Mouse (Mus musculus) heart, embryonic 10.5 days (tissue): ENCODE results near the gene Impdh2. TPM values are rescaled to one million over a fixed set of nuclear protein-coding genes. Genes with fewer than 3 reads are reported as not detected.
A peak's percentile ranks its signal among the peaks of the same experiment; 100 is the strongest.

Source experiments
- DNase-seq: peaks from one replicate; pipeline ENCODE4 v3.0.0-alpha.2; 2017; ENCODE audit warnings: low spot score
- H3K27ac ChIP-seq: fragments of 300-500 bp; sonication (generic); 2 replicates; pipeline ENCODE4 v1.5.1; 2016; ENCODE audit warnings: mild to moderate bottlenecking
- H3K27me3 ChIP-seq: fragments of 300-500 bp; sonication (generic); 2 replicates; pipeline ENCODE4 v1.6.1; 2016; ENCODE audit warnings: mild to moderate bottlenecking; ENCODE audit not compliant: poor library complexity, insufficient read depth, severe bottlenecking
- H3K36me3 ChIP-seq: fragments of 300-500 bp; sonication (generic); 2 replicates; pipeline ENCODE4 v1.6.1; 2016; ENCODE audit warnings: mild to moderate bottlenecking, moderate library complexity
- H3K4me1 ChIP-seq: fragments of 300-500 bp; sonication (generic); 2 replicates; pipeline ENCODE4 v1.6.1; 2016; ENCODE audit warnings: mild to moderate bottlenecking
- H3K4me3 ChIP-seq: fragments of 300-500 bp; sonication (generic); 2 replicates; pipeline ENCODE4 v1.5.1; 2016; ENCODE audit warnings: mild to moderate bottlenecking, moderate library complexity
- H3K9me3 ChIP-seq: fragments of 300-500 bp; sonication (generic); 2 replicates; pipeline ENCODE4 v1.6.1; 2016; ENCODE audit warnings: mild to moderate bottlenecking, moderate library complexity
- WGBS: fragments of 180-500 bp; shearing (Covaris S2); methylation state at CpG from one replicate; pipeline ENCODE4 v1.1.7; 2016; 5-methylcytosine and 5-hydroxymethylcytosine counted together
- polyA plus RNA-seq: library from polyadenylated mRNA; unstranded; fragments of >200 nt; fragmentation: Nextera tagmentation; extraction: Ambion mirVana; gene quantifications from 2 replicates; pipeline ENCODE4 v1.2.1, GENCODE M21; 2016

The Impdh2 gene
- 155 and 194 TPM in 2 replicates for polyA plus RNA-seq

GRCm38 (mm10) chr9:108560227-108560841 lies at the start of gene Impdh2:
Impdh2 (plus strand) TSS chr9:108560286.
- Histone ChIP-seq H3K36me3 (peaks cover 80% of the 10 kb centered on the region), H3K27me3 (no peaks in the 10 kb centered on the region), H3K4me1 (peaks cover 9% of the 10 kb centered on the region), H3K27ac (peak within 1 kb of the TSS; percentile 85), H3K4me3 (peak within 1 kb of the TSS; percentile 71), H3K9me3 (no peaks in the 10 kb centered on the region)
- peak; percentile 98 for DNase-seq
- WGBS, result 1% methylated on average over 53 of the region's 53 CpGs

- H3K4me3 ChIP-seq, result peak within 1 kb of the TSS; percentile 82
Measured at GRCm38 (mm10) chr9:108516380-108517251, 43.5 kb upstream of the Impdh2 start, which contains the start of gene Qrich1. Qrich1 (plus strand) TSS chr9:108516806.

GRCm38 (mm10) chr9:108517253-108517930 lies 42.7 kb upstream of the Impdh2 start:
- Histone ChIP-seq H3K27ac (peak overlapping the region; percentile 99), H3K27me3 (no peaks in the 10 kb centered on the region), H3K36me3 (peaks cover 39% of the 10 kb centered on the region), H3K9me3 (no peaks in the 10 kb centered on the region), H3K4me3 (peak overlapping the region; percentile 82), H3K4me1 (peaks cover 20% of the 10 kb centered on the region)
- under 1% methylated on average over 78 of the region's 95 CpGs for WGBS
- peak; percentile 88 for DNase-seq

More at GRCm38 (mm10) chr9:108516380-108517251, 43.5 kb upstream of the Impdh2 start, which contains the start of gene Qrich1:
- H3K36me3 ChIP-seq, result peaks cover 47% of the 10 kb centered on the region
- WGBS, result under 1% methylated on average over 55 of the region's 55 CpGs
- H3K27me3 ChIP-seq, result no peaks in the 10 kb centered on the region
- peaks cover 20% of the 10 kb centered on the region for H3K4me1 ChIP-seq
- DNase-seq, result peak; percentile 98
- H3K9me3 ChIP-seq, result no peaks in the 10 kb centered on the region
- H3K27ac ChIP-seq, result peak within 1 kb of the TSS; percentile 99

GRCm38 (mm10) chr9:108517931-108518332 lies 42.2 kb upstream of the Impdh2 start:
- DNase-seq, result no peak
- peaks cover 38% of the 10 kb centered on the region for H3K36me3 ChIP-seq
- H3K4me1 ChIP-seq, result peaks cover 20% of the 10 kb centered on the region
- peak overlapping the region; percentile 99 for H3K27ac ChIP-seq
- H3K9me3 ChIP-seq, result no peaks in the 10 kb centered on the region
- no peaks in the 10 kb centered on the region for H3K27me3 ChIP-seq
- WGBS, result under 1% methylated on average over 13 of the region's 13 CpGs
- H3K4me3 ChIP-seq, result peak overlapping the region; percentile 82

GRCm38 (mm10) chr9:108521604-108522003 lies 38.5 kb upstream of the Impdh2 start:
- H3K9me3 ChIP-seq, result no peaks in the 10 kb centered on the region
- H3K4me1 ChIP-seq, result peaks cover 11% of the 10 kb centered on the region; the same call in 1 of the 2 replicates
- WGBS, result 88% methylated on average over 2 of the region's 2 CpGs
- H3K36me3 ChIP-seq, result peaks cover 24% of the 10 kb centered on the region
- no peaks in the 10 kb centered on the region for H3K27me3 ChIP-seq
- no peak overlapping the region for H3K27ac ChIP-seq
- DNase-seq, result no peak
- no peak overlapping the region for H3K4me3 ChIP-seq

- Histone ChIP-seq H3K27me3 (no peaks in the 10 kb centered on the region), H3K9me3 (no peaks in the 10 kb centered on the region), H3K27ac (no peak overlapping the region), H3K4me1 (peaks cover 8% of the 10 kb centered on the region; the same call in 1 of the 2 replicates), H3K4me3 (no peak overlapping the region), H3K36me3 (peaks cover 33% of the 10 kb centered on the region)
- DNase-seq, result no peak
- WGBS, result 94% methylated on average over 4 of the region's 4 CpGs
Measured at GRCm38 (mm10) chr9:108523341-108523740, 36.7 kb upstream of the Impdh2 start.

GRCm38 (mm10) chr9:108525400-108525799 lies 34.7 kb upstream of the Impdh2 start:
- Histone ChIP-seq H3K27ac (no peak overlapping the region), H3K27me3 (no peaks in the 10 kb centered on the region), H3K36me3 (peaks cover 45% of the 10 kb centered on the region), H3K4me3 (no peak overlapping the region), H3K4me1 (no peaks in the 10 kb centered on the region), H3K9me3 (no peaks in the 10 kb centered on the region)
- DNase-seq, result no peak
- 84% methylated on average over 3 of the region's 3 CpGs for WGBS

- WGBS, result 88% methylated on average over 1 of the region's 1 CpGs
- peaks cover 83% of the 10 kb centered on the region for H3K36me3 ChIP-seq
- no peak for DNase-seq
- no peak overlapping the region for H3K4me3 ChIP-seq
- no peaks in the 10 kb centered on the region for H3K27me3 ChIP-seq
- no peaks in the 10 kb centered on the region for H3K4me1 ChIP-seq
- H3K9me3 ChIP-seq, result no peaks in the 10 kb centered on the region
- no peak overlapping the region for H3K27ac ChIP-seq
Measured at GRCm38 (mm10) chr9:108530954-108531353, 29.1 kb upstream of the Impdh2 start.

GRCm38 (mm10) chr9:108531496-108531895 lies 28.6 kb upstream of the Impdh2 start:
- WGBS, result 96% methylated on average over 1 of the region's 1 CpGs
- no peaks in the 10 kb centered on the region for H3K27me3 ChIP-seq
- no peak for DNase-seq
- H3K4me3 ChIP-seq, result no peak overlapping the region
- H3K36me3 ChIP-seq, result peaks cover 89% of the 10 kb centered on the region
- no peaks in the 10 kb centered on the region for H3K4me1 ChIP-seq
- H3K27ac ChIP-seq, result no peak overlapping the region
- no peaks in the 10 kb centered on the region for H3K9me3 ChIP-seq

- H3K27ac ChIP-seq, result no peak overlapping the region
- H3K9me3 ChIP-seq, result no peaks in the 10 kb centered on the region
- no peaks in the 10 kb centered on the region for H3K27me3 ChIP-seq
- H3K4me1 ChIP-seq, result no peaks in the 10 kb centered on the region
- peaks cover 94% of the 10 kb centered on the region for H3K36me3 ChIP-seq
- no peak for DNase-seq
- H3K4me3 ChIP-seq, result no peak overlapping the region
Measured at GRCm38 (mm10) chr9:108540846-108541245, 19.2 kb upstream of the Impdh2 start.

- no peaks in the 10 kb centered on the region for H3K27me3 ChIP-seq
- no peaks in the 10 kb centered on the region for H3K9me3 ChIP-seq
- DNase-seq, result no peak
- H3K27ac ChIP-seq, result no peak overlapping the region
- H3K4me3 ChIP-seq, result no peak overlapping the region
- WGBS, result 94% methylated on average over 3 of the region's 3 CpGs
- H3K4me1 ChIP-seq, result no peaks in the 10 kb centered on the region
- peaks cover 95% of the 10 kb centered on the region for H3K36me3 ChIP-seq
Measured at GRCm38 (mm10) chr9:108545986-108546385, 14.1 kb upstream of the Impdh2 start.

GRCm38 (mm10) chr9:108546875-108547274 lies 13.2 kb upstream of the Impdh2 start:
- no peaks in the 10 kb centered on the region for H3K27me3 ChIP-seq
- no peak for DNase-seq
- 87% methylated on average over 1 of the region's 1 CpGs for WGBS
- no peak overlapping the region for H3K4me3 ChIP-seq
- H3K27ac ChIP-seq, result no peak overlapping the region
- H3K36me3 ChIP-seq, result peaks cover 90% of the 10 kb centered on the region
- H3K9me3 ChIP-seq, result no peaks in the 10 kb centered on the region
- no peaks in the 10 kb centered on the region for H3K4me1 ChIP-seq
